Comparison of ENCODE assay signal across 8 mouse cellular contexts in genomic region chrX:38179891-38180310, GRCm38 (mm10). TPM values are rescaled to one million over a fixed set of nuclear protein-coding genes. Genes with fewer than 3 reads are reported as not detected.
DNase-seq lines count a peak whose midpoint lies in the region; ATAC-seq and TF ChIP-seq lines count a peak whose summit lies in the region.
"Not testable (repeated sequence)": the region's sequence is repeated elsewhere in the genome, so short reads cannot be mapped to it uniquely, and the experiment has no call there.
"Had no signal": no experiment of that assay in that cellular context is flagged by ENCODE, and none has a peak within 500 bp of the region (broad histone marks: within the 10 kb centered on the region; RNA-seq: fewer than 3 reads in every experiment).

No protein-coding gene starts in this region.

- H3K9ac ChIP-seq in intestine, postnatal 0 days (ENCODE audit: low read depth, low read length); limb, embryonic 11.5 days (ENCODE audit: low read length): not testable (repeated sequence)

- not testable (repeated sequence) for TF ChIP-seq POLR2A in small intestine, adult 2 months (IDR thresholded peaks at IDR 0.05; ENCODE audit: low read depth, low read length)

- not testable (repeated sequence) for H3K9me3 ChIP-seq in intestine, postnatal 0 days (ENCODE audit: control insufficient read depth); limb, embryonic 11.5 days (ENCODE audit: control insufficient read depth, low read length); midbrain, embryonic 10.5 days (replicated peaks)

- H3K27ac ChIP-seq in intestine, postnatal 0 days (ENCODE audit: low read depth, low read length); limb, embryonic 11.5 days (replicated peaks; ENCODE audit: low read depth, low read length); midbrain, embryonic 10.5 days (replicated peaks); small intestine, adult 2 months (ENCODE audit: insufficient read depth, low read depth, low read length): not testable (repeated sequence)

- H3K36me3 ChIP-seq in intestine, postnatal 0 days (ENCODE audit: control insufficient read depth, insufficient read depth); limb, embryonic 11.5 days (ENCODE audit: control insufficient read depth, insufficient read depth, low read length); midbrain, embryonic 10.5 days; small intestine, adult 2 months (ENCODE audit: control insufficient read depth, insufficient read depth, low read length): not testable (repeated sequence)

- not testable (repeated sequence) for H3K4me1 ChIP-seq in intestine, postnatal 0 days (replicated peaks; ENCODE audit: control insufficient read depth, insufficient read depth, low read length); limb, embryonic 11.5 days (ENCODE audit: control insufficient read depth, insufficient read depth, low read length); midbrain, embryonic 10.5 days; small intestine, adult 2 months (ENCODE audit: control insufficient read depth, insufficient read depth, insufficient read length, low read length)

- DNase-seq in adrenal gland, adult 8-10 months: peak; percentile 58
- peak; percentile 57 for DNase-seq in embryo, embryonic 9.5 days (ENCODE audit: extremely low spot score)
- DNase-seq in heart, adult 8-10 months (ENCODE audit: low spot score): peak; percentile 59
- DNase-seq in limb, embryonic 11.5 days (ENCODE audit: low spot score): peak; percentile 55
- peak; percentile 54 for DNase-seq in midbrain, embryonic 10.5 days (ENCODE audit: low spot score)

- peak overlapping the region; percentile 51 for H3K4me2 ChIP-seq in intestine, postnatal 0 days (replicated peaks; ENCODE audit: low read depth)
- H3K4me2 ChIP-seq in limb, embryonic 11.5 days (ENCODE audit: low read depth, severe bottlenecking): 0 out of 2 replicates have a peak overlapping the region, but pooled peaks have one; percentile 10

- H3K4me3 ChIP-seq in intestine, postnatal 0 days (ENCODE audit: low read depth, low read length): peak overlapping the region; percentile 25; the same call in 1 of the 2 replicates
- peak overlapping the region; percentile 10; the same call in 1 of the 2 replicates for H3K4me3 ChIP-seq in limb, embryonic 11.5 days (ENCODE audit: low read depth, low read length)
- H3K4me3 ChIP-seq in midbrain, embryonic 10.5 days: peak overlapping the region; percentile 41
- peak overlapping the region; percentile 53 for H3K4me3 ChIP-seq in small intestine, adult 2 months (ENCODE audit: low read depth, low read length)

- peak; percentile 67 for TF ChIP-seq CTCF in intestine, postnatal 0 days (IDR thresholded peaks at IDR 0.05; ENCODE audit: low read depth)
- TF ChIP-seq CTCF in small intestine, adult 2 months (IDR thresholded peaks at IDR 0.05; ENCODE audit: extremely low read depth, insufficient read length, insufficient replicate concordance, low read depth, low read length): not testable (repeated sequence)

- WGBS in intestine, postnatal 0 days: 37% methylated on average over 19 of the region's 19 CpGs
- WGBS in limb, embryonic 11.5 days: 31% methylated on average over 19 of the region's 19 CpGs
- WGBS in midbrain, embryonic 10.5 days: 35% methylated on average over 19 of the region's 19 CpGs
- 20% methylated on average over 19 of the region's 19 CpGs for WGBS in small intestine, adult 2 months

- not testable (repeated sequence) for H3K27me3 ChIP-seq in intestine, postnatal 0 days (replicated peaks; ENCODE audit: control insufficient read depth, insufficient read depth, low read length); limb, embryonic 11.5 days (ENCODE audit: control insufficient read depth, insufficient read depth, low read length); midbrain, embryonic 10.5 days (ENCODE audit: low read depth, poor library complexity, severe bottlenecking); small intestine, adult 2 months (ENCODE audit: control insufficient read depth, insufficient read depth, low read length)

- ATAC-seq in intestine, postnatal 0 days; limb, embryonic 11.5 days (ENCODE audit: insufficient number of reproducible peaks, low FRiP score, low TSS enrichment, low read depth): not testable (repeated sequence)

RNA-seq across cellular contexts. Expression of gene Zbtb33, which starts 9.7 kb away (rescaled TPM):
- 10 to 100 TPM; 28.2 to 42.7 (median 34.2) TPM for total RNA-seq in adrenal gland, adult 8-10 months (2022)
- total RNA-seq in heart, adult 8-10 months (2022): 10 to 100 TPM in 2 of 4 experiments, 1 to 10 TPM in 2; 8.6 to 10.7 (median 10.1) TPM
- polyA plus RNA-seq in intestine, postnatal 0 days (2015; fragmentation: Nextera tagmentation; extraction: Ambion mirVana): 2.7 and 2.8 TPM in 2 replicates
- polyA plus RNA-seq in limb, embryonic 11.5 days (2014; fragmentation: Nextera tagmentation; extraction: Ambion mirVana): 6.2 and 7.3 TPM in 2 replicates
- polyA plus RNA-seq in midbrain, embryonic 10.5 days (2016; fragmentation: Nextera tagmentation; extraction: Ambion mirVana): 2.7 and 3.8 TPM in 2 replicates
- 0.88 and 1.4 TPM in 2 replicates for polyA plus RNA-seq in small intestine, adult 2 months (2012; rRNA removed)

RNA-seq across cellular contexts. Expression of gene Rhox13, which starts 58.9 kb away (rescaled TPM):
- not detected for total RNA-seq in adrenal gland, adult 8-10 months (2022)
- not detected for total RNA-seq in heart, adult 8-10 months (2022)
- not detected in 2 replicates for polyA plus RNA-seq in intestine, postnatal 0 days (2015; fragmentation: Nextera tagmentation; extraction: Ambion mirVana)
- not detected in 2 replicates for polyA plus RNA-seq in limb, embryonic 11.5 days (2014; fragmentation: Nextera tagmentation; extraction: Ambion mirVana)
- polyA plus RNA-seq in midbrain, embryonic 10.5 days (2016; fragmentation: Nextera tagmentation; extraction: Ambion mirVana): not detected in 2 replicates
- not detected in 2 replicates for polyA plus RNA-seq in small intestine, adult 2 months (2012; rRNA removed)
- total RNA-seq: neutrophil, adult 5-6 weeks had no signal
